In the genomic region with DNA sequence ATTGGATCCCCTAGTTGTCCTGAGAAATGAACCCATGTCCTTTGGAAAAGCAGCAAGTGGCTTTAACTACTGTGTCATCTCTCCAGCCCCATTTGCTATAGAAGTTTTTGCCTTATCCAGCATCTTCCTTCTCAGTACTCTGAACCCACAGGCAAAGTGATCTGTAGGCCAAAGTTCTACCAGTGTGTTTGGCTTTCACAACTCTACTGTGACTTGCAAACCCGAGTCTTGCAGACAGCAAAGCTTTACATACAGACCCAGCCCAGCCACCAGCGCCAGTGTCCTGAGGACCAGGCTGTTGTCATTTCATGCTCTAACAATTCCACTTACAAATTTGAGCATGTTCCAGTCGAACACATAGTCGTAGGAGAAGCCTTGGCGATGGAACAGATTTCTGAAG, we compare ENCODE assay signal across 18 mouse cellular contexts.
"Had no signal": no experiment of that assay in that cellular context is flagged by ENCODE, and none has a peak within 500 bp of the region (broad histone marks: within the 10 kb centered on the region; RNA-seq: fewer than 3 reads in every experiment).

No protein-coding gene starts in this region.

- H3K4me3 ChIP-seq: liver, embryonic 15.5 days; lung, embryonic 15.5 days; megakaryocyte, embryonic 14.5 days; midbrain, embryonic 13.5 days; midbrain, embryonic 15.5 days; neural tube, embryonic 12.5 days had no signal

- ATAC-seq: lung, postnatal 0 days; midbrain, embryonic 13.5 days; midbrain, embryonic 15.5 days had no signal

- H3K4me2 ChIP-seq: liver, embryonic 15.5 days; lung, embryonic 15.5 days; midbrain, embryonic 11.5 days; midbrain, embryonic 13.5 days; midbrain, embryonic 15.5 days; neural tube, embryonic 12.5 days had no signal

- DNase-seq: lung, adult 2 months; lung, postnatal 14 days; lung, postnatal 36 days; right cerebral cortex, postnatal 14 days; right cerebral cortex, postnatal 4 days; spleen, adult 18-20 months; thymus, adult 18-20 months; thymus, postnatal 14 days; thymus, postnatal 36 days had no signal

- H3K27ac ChIP-seq: liver, embryonic 15.5 days; lung, embryonic 15.5 days; macrophage; midbrain, embryonic 13.5 days; midbrain, embryonic 15.5 days; neural tube, embryonic 12.5 days had no signal

- H3K27me3 ChIP-seq: liver, embryonic 15.5 days; lung, embryonic 15.5 days; megakaryocyte, embryonic 14.5 days; midbrain, embryonic 13.5 days; midbrain, embryonic 15.5 days; neural tube, embryonic 12.5 days had no signal

- H3K9me3 ChIP-seq: liver, embryonic 15.5 days; lung, embryonic 15.5 days; megakaryocyte, embryonic 14.5 days; midbrain, embryonic 13.5 days; midbrain, embryonic 15.5 days; neural tube, embryonic 12.5 days had no signal

- H3K9ac ChIP-seq: liver, embryonic 15.5 days; lung, embryonic 15.5 days; midbrain, embryonic 13.5 days; midbrain, embryonic 15.5 days; neural tube, embryonic 12.5 days had no signal

- H3K4me1 ChIP-seq: liver, embryonic 15.5 days; lung, embryonic 15.5 days; midbrain, embryonic 13.5 days; midbrain, embryonic 15.5 days; neural tube, embryonic 12.5 days had no signal
